Mouse (Mus musculus) layer of hippocampus, adult 2 months (tissue): ENCODE measurements around the gene Aloxe3. TPM values are rescaled to one million over a fixed set of nuclear protein-coding genes. Genes with fewer than 3 reads are reported as not detected.

Source experiments
- DNase-seq, 2 experiments: peaks; one replicate each; pipeline ENCODE4 v3.0.0; 2022; ENCODE audit warnings: low spot score in 2 of 2
- H3K27ac ChIP-seq: fragments of 200-600 bp; 2 replicates; pipeline ENCODE4 v1.8.1; 2022
- H3K4me3 ChIP-seq: fragments of 200-600 bp; 2 replicates; pipeline ENCODE4 v1.8.1; 2022; ENCODE audit warnings: mild to moderate bottlenecking
- CTCF ChIP-seq: fragments of 200-600 bp; conservative IDR thresholded peaks from 2 replicates; pipeline ENCODE4 v1.8.1; 2022; ENCODE audit warnings: antibody characterized with exemption, mild to moderate bottlenecking, moderate library complexity
- total RNA-seq, 2 experiments: library from RNA; stranded (reverse); gene quantifications; 2 replicates each; pipeline ENCODE4 v1.2.3; 2021

Aloxe3 gene
- total RNA-seq, 2 experiments from 2014 or later: 7.8 to 11.1 TPM

DNA sequence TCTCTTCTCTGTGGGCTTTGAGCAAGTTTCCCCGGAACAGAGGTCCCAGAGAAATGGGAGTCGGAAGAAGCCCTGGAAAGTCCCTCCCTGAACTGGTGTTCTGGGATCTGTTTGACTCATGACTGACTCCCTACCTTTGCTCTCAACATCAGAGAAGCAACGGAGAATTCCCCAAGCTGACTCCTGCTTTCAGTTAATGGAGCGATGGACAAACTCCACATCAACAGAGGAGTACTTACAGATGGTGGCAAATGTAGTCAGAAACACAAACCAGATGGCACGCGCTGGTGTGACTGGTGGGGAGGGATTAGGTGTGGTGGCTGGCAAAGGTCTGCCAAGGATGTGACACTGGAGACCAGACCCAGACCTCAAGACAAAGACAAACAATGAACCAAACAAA, 25.3 kb downstream of the Aloxe3 start:
- TF ChIP-seq CTCF: no peak
- DNase-seq: no peak

DNA sequence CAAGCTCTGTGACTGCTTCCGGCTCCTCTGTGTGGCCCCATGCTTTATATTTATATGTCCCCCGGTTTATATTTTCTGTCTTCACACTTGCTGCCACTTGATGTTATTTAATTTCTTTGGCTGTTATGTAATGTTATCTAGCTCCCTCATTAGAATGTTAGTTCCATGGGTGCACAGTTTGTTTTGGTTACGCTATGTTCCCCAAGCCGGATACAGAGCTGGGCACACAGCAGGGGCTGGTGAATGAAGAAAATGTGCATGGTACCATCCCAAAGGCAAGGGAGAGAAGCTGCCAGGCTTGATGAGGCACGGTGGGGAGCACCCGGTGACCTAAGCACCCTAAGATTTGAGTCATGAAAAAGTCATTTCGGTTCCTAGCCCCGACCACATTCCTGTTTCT, 28.1 kb downstream of the Aloxe3 start:
- Histone ChIP-seq H3K4me3 (no peak overlapping the region), H3K27ac (peak overlapping the region; percentile 68)
- DNase-seq: peak in 1 of 2 experiments; percentile 33
- TF ChIP-seq CTCF: no peak

More for the DNA sequence above, 25.3 kb downstream of the Aloxe3 start:
- Histone ChIP-seq H3K27ac (peak overlapping the region; percentile 61; the same call in 1 of the 2 replicates), H3K4me3 (peak overlapping the region; percentile 43)

GRCm38 (mm10) chr11:69155351-69155750, 29.7 kb downstream of the Aloxe3 start:
- Histone ChIP-seq H3K4me3 (no peak overlapping the region), H3K27ac (peak overlapping the region; percentile 68; the same call in 1 of the 2 replicates)
- no peak for TF ChIP-seq CTCF
- no peak for DNase-seq

GRCm38 (mm10) chr11:69156800-69157199, 31.1 kb downstream of the Aloxe3 start, which contains the start of gene Alox12b:
Gene Alox12b, plus strand, starts transcription at chr11:69156989.
- peak within 1 kb of the TSS; percentile 26 for H3K4me3 ChIP-seq
- no peak within 1 kb of the TSS for H3K27ac ChIP-seq
- no peak for DNase-seq
- no peak for TF ChIP-seq CTCF

DNA sequence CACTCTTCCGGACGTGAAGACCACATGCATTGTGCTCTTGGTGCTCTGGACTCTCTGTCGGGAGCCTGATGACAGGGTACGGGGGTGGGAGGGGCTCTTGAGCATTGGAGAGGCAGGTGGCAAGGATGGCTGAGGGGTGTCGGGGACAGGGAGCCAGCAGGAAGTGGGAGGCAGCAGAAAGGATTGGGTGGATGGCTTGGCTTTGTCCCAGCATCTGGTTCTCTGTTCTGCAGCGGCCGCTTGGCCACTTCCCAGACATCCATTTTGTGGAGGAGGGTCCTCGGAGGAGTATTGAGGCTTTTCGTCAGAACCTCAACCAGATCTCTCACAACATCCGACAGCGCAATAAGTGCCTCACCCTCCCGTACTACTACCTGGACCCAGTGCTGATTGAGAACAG, 43.6 kb downstream of the Aloxe3 start:
- DNase-seq: peak in 1 of 2 experiments; percentile 39
- TF ChIP-seq CTCF: no peak
- Histone ChIP-seq H3K4me3 (no peak overlapping the region), H3K27ac (no peak overlapping the region)

DNA sequence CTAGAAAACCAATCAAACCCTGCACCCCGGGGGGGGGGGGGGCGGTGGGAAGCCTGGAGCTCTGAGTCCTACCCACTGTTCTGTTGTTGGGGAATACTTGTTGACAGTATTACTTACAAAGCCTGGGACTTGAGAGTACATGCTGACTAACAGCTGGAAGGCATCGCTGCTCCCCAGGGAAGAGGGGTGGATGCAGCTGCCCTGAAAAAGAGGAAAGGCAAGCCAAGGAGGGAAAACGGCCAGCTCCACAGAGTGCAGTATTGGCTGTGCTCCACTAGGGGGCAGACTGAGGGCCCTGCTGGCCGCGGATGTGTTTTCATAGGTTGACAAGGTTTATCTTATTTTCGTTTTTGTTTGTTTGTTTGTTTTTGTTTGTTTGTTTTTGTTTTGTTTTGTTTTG, 45.9 kb downstream of the Aloxe3 start:
- peak; percentile 46 to 59 for DNase-seq
- TF ChIP-seq CTCF: peak; percentile 93
- Histone ChIP-seq H3K27ac (no peak overlapping the region), H3K4me3 (no peak overlapping the region)

DNA sequence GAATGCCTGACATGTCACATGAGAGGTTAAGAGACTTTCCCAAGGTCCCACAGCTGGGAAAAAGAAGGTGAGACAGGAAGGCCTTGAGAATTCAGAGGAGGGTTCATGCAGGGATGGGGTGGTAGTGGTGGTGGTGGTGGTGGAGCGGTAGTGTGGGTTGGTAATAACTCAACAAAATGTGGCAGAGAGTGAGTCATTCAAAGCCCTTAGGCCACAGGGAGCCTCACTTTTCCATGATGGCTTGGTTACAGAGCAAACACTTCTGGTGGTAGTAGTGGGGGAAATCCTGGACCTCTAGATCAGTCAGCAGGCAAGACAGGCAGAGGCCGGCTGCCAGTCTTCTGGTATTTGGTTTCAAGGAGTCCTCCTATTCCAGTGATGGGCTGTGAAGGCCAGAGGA, 46.9 kb downstream of the Aloxe3 start:
- H3K27ac ChIP-seq: no peak overlapping the region
- TF ChIP-seq CTCF: no peak
- no peak overlapping the region for H3K4me3 ChIP-seq
- no peak for DNase-seq

GRCm38 (mm10) chr11:69174722-69175121, 49.0 kb downstream of the Aloxe3 start:
- Histone ChIP-seq H3K4me3 (no peak overlapping the region), H3K27ac (no peak overlapping the region)
- no peak for TF ChIP-seq CTCF
- DNase-seq: no peak

DNA sequence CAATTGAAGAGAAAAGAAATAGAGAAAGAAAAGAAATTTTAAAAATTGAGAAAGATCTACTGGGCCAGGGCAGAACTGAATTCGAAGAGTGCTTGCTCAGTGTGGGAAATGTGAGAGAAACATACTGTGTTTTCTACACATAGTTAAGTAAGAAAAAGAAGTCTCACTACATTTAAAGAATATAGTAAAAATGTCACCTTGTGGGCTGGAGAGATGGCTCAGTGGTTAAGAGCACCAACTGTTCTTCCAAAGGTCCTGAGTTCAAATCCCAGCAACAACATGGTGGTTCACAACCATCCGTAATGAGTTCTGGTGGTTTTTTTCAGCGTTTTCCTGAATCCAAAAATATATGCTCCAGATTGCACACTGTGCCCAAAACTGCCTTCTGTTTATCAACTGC, 52.8 kb downstream of the Aloxe3 start:
- TF ChIP-seq CTCF: no peak
- no peak overlapping the region for H3K27ac ChIP-seq
- no peak for DNase-seq
- H3K4me3 ChIP-seq: no peak overlapping the region

- Histone ChIP-seq H3K27ac (no peak overlapping the region), H3K4me3 (no peak overlapping the region)
- no peak for DNase-seq
- TF ChIP-seq CTCF: no peak
Observed at GRCm38 (mm10) chr11:69179512-69179911, 53.8 kb downstream of the Aloxe3 start.

DNA sequence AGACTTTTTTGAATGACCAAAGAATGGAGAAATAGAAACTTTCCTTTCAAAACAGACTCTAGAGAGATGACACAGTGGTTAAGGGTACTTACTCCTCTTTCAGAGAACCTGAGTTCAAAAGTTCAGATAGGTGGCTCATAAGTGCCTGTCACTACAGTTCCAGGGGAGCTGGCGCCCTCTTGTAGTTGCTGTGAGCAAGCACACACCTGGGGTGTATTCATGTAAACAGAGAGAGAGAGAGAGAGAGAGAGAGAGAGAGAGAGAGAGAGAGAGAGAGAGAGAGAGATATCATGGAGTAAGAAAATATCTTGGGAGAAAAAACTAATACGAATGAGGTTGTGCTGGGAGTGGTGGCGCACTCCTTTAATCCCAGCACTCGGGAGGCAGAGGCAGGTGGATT, 54.4 kb downstream of the Aloxe3 start:
- Histone ChIP-seq H3K27ac (no peak overlapping the region), H3K4me3 (no peak overlapping the region)
- DNase-seq: no peak
- no peak for TF ChIP-seq CTCF

- H3K4me3 ChIP-seq: no peak overlapping the region
- no peak for DNase-seq
Observed at GRCm38 (mm10) chr11:69185031-69185430, 59.3 kb downstream of the Aloxe3 start.

GRCm38 (mm10) chr11:69185936-69186335, 60.2 kb downstream of the Aloxe3 start:
- no peak overlapping the region for H3K27ac ChIP-seq
- TF ChIP-seq CTCF: no peak
- no peak for DNase-seq
- H3K4me3 ChIP-seq: no peak overlapping the region

More at GRCm38 (mm10) chr11:69185031-69185430, 59.3 kb downstream of the Aloxe3 start:
- no peak overlapping the region for H3K27ac ChIP-seq
- TF ChIP-seq CTCF: no peak

- TF ChIP-seq CTCF: peak; percentile 96
- Histone ChIP-seq H3K4me3 (no peak overlapping the region), H3K27ac (no peak overlapping the region)
- DNase-seq: peak in 1 of 2 experiments; percentile 56
Observed at GRCm38 (mm10) chr11:69192840-69193239, 67.1 kb downstream of the Aloxe3 start.
